Mouse (Mus musculus) heart, embryonic 10.5 days (tissue): Measurements from ENCODE around the gene G0s2. TPM values are rescaled to one million over a fixed set of nuclear protein-coding genes. Genes with fewer than 3 reads are reported as not detected.
"Not testable (repeated sequence)": the region's sequence is repeated elsewhere in the genome, so short reads cannot be mapped to it uniquely, and the experiment has no call there.

ENCODE experiments used
- DNase-seq: peaks from one replicate; pipeline ENCODE4 v3.0.0-alpha.2; 2017; ENCODE audit warnings: low spot score
- H3K27ac ChIP-seq: fragments of 300-500 bp; sonication (generic); 2 replicates; pipeline ENCODE4 v1.5.1; 2016; ENCODE audit warnings: mild to moderate bottlenecking
- H3K27me3 ChIP-seq: fragments of 300-500 bp; sonication (generic); 2 replicates; pipeline ENCODE4 v1.6.1; 2016; ENCODE audit warnings: mild to moderate bottlenecking; ENCODE audit not compliant: poor library complexity, insufficient read depth, severe bottlenecking
- H3K36me3 ChIP-seq: fragments of 300-500 bp; sonication (generic); 2 replicates; pipeline ENCODE4 v1.6.1; 2016; ENCODE audit warnings: mild to moderate bottlenecking, moderate library complexity
- H3K4me1 ChIP-seq: fragments of 300-500 bp; sonication (generic); 2 replicates; pipeline ENCODE4 v1.6.1; 2016; ENCODE audit warnings: mild to moderate bottlenecking
- H3K4me3 ChIP-seq: fragments of 300-500 bp; sonication (generic); 2 replicates; pipeline ENCODE4 v1.5.1; 2016; ENCODE audit warnings: mild to moderate bottlenecking, moderate library complexity
- H3K9me3 ChIP-seq: fragments of 300-500 bp; sonication (generic); 2 replicates; pipeline ENCODE4 v1.6.1; 2016; ENCODE audit warnings: mild to moderate bottlenecking, moderate library complexity
- WGBS: fragments of 180-500 bp; shearing (Covaris S2); methylation state at CpG from one replicate; pipeline ENCODE4 v1.1.7; 2016; 5-methylcytosine and 5-hydroxymethylcytosine counted together
- polyA plus RNA-seq: library from polyadenylated mRNA; unstranded; fragments of >200 nt; fragmentation: Nextera tagmentation; extraction: Ambion mirVana; gene quantifications from 2 replicates; pipeline ENCODE4 v1.2.1, GENCODE M21; 2016

Gene G0s2
- polyA plus RNA-seq, 1 experiment from 2014 or later, result 36.1 TPM

DNA sequence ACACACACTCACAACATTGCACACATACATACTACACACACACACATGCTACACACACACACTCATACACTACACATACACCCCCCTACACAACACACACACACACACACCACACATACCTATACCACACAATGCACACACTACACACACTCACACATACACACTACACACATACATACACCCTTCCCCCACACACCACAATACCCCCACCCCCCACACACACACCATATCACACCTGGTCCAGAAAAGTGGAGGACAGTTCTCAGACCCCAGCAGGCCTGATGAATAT is 16.8 kb downstream of the G0s2 start:
- Histone ChIP-seq H3K36me3 (no peaks in the 10 kb centered on the region), H3K27me3 (no peaks in the 10 kb centered on the region), H3K27ac (no peak overlapping the region), H3K4me1 (peaks cover 5% of the 10 kb centered on the region), H3K4me3 (no peak overlapping the region), H3K9me3 (no peaks in the 10 kb centered on the region)
- DNase-seq, result no peak

DNA sequence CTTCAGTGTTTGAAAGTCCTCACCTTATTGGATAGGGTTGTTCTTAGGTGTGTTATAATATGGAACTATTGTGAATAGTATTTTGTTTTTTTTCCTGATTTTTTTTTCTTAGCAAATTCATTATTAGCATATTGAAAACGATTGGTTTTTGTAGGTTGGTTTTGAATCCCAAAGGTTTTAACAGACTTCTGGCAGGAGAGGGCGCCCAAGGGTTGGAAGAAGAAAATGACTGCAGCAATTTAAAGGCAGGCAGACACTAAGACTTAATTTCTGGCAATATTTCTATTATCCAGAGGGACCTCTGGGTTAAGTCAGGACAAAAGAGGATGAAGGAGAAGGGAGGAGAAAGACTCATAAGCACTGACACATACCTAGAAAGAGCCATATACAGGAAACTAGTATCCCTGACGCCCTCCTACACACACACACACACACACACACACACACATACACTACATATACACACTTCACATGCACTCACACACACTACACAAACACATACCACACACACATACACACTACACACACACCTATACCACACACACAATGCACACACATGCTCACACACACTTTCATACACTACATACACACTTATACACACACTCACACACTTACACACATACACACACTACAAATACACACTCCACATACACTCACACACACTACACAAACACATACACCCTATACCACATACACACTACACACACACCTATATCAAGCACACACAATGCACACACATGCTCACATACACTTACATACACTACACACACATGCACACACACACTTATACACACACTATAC is 17.3 kb downstream of the G0s2 start:
- Histone ChIP-seq H3K4me3 (no peak overlapping the region), H3K36me3 (no peaks in the 10 kb centered on the region), H3K27me3 (no peaks in the 10 kb centered on the region), H3K4me1 (peaks cover 5% of the 10 kb centered on the region), H3K9me3 (no peaks in the 10 kb centered on the region), H3K27ac (no peak overlapping the region)
- no peak for DNase-seq
- WGBS, result 31% methylated on average over 3 of the region's 3 CpGs

DNA sequence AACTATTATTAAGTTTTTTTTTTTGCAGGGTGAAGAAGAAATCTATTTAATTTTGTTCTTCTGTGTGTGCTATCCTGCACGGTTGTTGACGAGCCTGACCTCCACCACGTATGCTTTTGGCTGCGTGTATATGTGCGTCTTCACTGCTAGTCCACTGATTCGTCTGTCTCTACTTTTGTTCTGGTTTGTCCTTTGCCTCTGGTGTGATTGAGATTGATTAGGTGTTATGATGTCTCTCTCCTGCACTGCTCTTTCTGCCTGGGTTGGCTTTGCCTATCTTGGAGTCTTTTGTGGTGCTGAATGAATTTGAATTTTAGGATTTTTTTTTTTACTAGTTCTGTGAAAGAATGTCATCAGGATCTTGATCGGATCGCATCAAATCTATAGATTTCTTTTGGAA is 18.0 kb downstream of the G0s2 start:
- no peaks in the 10 kb centered on the region for H3K9me3 ChIP-seq
- no peak overlapping the region for H3K27ac ChIP-seq
- H3K4me3 ChIP-seq, result no peak overlapping the region
- H3K27me3 ChIP-seq, result no peaks in the 10 kb centered on the region
- no peak for DNase-seq
- peaks cover 5% of the 10 kb centered on the region for H3K4me1 ChIP-seq
- no peaks in the 10 kb centered on the region for H3K36me3 ChIP-seq
- 60% methylated on average over 8 of the region's 8 CpGs for WGBS

DNA sequence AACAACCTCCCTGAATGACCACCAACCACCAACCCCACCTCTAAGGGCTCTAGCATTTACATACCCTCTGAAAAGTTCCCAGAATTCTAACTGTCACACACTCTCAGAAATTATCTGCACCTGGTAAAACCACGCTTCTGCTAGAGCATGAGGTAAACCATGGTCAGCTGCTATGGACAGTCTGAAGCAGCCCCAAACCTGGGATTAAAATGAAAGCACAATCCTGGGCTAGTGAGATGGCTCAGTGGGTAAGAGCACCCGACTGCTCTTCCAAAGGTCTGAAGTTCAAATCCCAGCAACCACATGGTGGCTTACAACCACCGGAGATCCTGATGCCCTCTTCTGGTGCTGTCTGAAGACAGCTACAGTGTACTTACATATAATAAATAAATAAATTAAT is 19.1 kb downstream of the G0s2 start:
- not testable (repeated sequence) for H3K4me3 ChIP-seq, H3K4me1 ChIP-seq, H3K27ac ChIP-seq, H3K36me3 ChIP-seq, DNase-seq, H3K27me3 ChIP-seq, H3K9me3 ChIP-seq
- WGBS, result 62% methylated on average over 3 of the region's 3 CpGs

DNA sequence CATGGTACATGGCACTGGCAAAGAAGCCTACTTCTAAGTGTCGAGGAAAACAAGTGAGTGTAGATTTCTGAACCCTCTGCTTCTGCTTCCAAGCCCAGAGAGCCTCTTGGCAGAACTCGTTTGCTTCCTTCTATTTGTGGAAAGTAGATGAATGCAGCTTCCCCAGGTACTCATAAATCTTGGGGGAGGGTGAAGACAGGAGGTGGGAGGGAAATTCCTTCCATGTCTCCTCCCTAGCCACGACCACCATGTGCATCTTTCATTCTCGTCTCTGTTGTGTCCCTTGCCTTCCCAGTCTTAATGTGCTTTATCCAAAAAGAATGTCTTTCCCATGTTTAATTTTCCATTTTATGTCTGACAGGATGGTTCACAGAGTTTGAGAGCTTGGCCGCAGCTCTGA is 20.4 kb downstream of the G0s2 start:
- H3K27ac ChIP-seq, result no peak overlapping the region
- no peaks in the 10 kb centered on the region for H3K27me3 ChIP-seq
- H3K36me3 ChIP-seq, result no peaks in the 10 kb centered on the region
- no peak overlapping the region for H3K4me3 ChIP-seq
- H3K9me3 ChIP-seq, result no peaks in the 10 kb centered on the region
- DNase-seq, result no peak
- 45% methylated on average over 5 of the region's 5 CpGs for WGBS
- H3K4me1 ChIP-seq, result peaks cover 5% of the 10 kb centered on the region

DNA sequence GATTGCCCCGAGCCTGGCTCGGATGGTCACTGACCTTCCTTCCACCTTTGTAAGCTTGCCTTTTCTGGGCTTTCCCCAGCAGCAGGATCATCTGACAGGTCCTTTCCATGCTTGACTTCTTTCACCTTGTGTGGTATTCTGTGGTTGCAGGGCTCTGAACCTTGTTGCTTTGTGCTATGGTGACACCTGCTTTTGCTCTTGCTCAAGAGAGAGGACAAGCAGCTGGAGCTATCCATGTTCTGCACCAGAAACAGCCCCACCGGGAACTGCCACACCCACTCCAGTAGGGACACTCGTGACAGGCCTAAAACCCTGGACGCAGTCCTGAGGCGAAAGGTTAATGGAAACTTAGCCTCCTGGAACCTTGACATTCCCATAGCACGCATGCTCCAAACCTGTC is 21.6 kb downstream of the G0s2 start:
- WGBS, result 77% methylated on average over 7 of the region's 7 CpGs

DNA sequence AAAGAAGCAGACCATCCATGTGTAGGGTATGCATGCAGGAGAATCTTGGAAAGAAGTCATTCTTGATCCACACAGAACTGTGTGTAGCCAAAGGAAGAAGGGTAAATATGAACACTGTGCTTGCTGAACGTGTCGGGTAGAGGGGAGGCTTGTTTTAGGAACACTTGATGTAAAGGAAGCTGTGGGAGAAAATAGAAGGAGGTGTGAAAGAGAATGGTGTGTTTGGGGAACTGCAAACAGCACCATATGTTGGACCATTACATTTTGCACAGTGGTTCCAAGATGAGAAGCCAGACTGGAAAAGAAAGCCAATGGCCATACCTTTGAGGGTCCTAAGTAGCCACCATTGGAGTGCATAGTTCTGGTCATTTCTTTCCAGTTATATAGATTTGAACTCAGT is 23.0 kb downstream of the G0s2 start:
- no peak for DNase-seq
- Histone ChIP-seq H3K36me3 (no peaks in the 10 kb centered on the region), H3K27me3 (no peaks in the 10 kb centered on the region), H3K27ac (no peak overlapping the region), H3K4me1 (peaks cover 5% of the 10 kb centered on the region), H3K4me3 (no peak overlapping the region), H3K9me3 (no peaks in the 10 kb centered on the region)
- WGBS, result 71% methylated on average over 2 of the region's 2 CpGs

More for the DNA sequence above, 21.6 kb downstream of the G0s2 start:
- H3K9me3 ChIP-seq, result no peaks in the 10 kb centered on the region
- no peaks in the 10 kb centered on the region for H3K27me3 ChIP-seq
- H3K4me3 ChIP-seq, result no peak overlapping the region
- H3K27ac ChIP-seq, result no peak overlapping the region
- DNase-seq, result no peak
- H3K36me3 ChIP-seq, result no peaks in the 10 kb centered on the region
- peaks cover 5% of the 10 kb centered on the region for H3K4me1 ChIP-seq

DNA sequence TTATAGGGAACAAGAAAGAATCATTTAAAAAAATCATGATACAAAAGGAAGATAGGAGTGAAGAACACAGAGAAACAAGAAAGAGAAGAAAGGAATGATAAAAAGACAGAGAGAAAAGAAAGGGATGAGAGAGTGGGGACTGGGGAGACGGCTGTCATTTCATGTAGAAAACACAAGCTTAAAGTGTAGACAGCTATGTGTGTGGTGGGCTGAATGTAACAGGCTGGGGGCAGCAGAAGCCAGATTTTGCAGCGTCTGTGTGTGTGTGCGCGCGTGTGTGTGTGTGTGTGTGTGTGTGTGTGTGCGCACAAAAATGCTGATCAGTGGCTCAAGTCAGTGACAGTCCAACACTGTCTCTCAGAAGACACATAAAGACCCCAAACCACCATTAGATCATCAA is 28.8 kb downstream of the G0s2 start:
- WGBS, result 57% methylated on average over 6 of the region's 6 CpGs
- DNase-seq, result no peak
- Histone ChIP-seq H3K4me1 (peaks cover 13% of the 10 kb centered on the region), H3K27me3 (no peaks in the 10 kb centered on the region), H3K4me3 (no peak overlapping the region), H3K27ac (peak overlapping the region; percentile 74), H3K9me3 (no peaks in the 10 kb centered on the region), H3K36me3 (no peaks in the 10 kb centered on the region)

DNA sequence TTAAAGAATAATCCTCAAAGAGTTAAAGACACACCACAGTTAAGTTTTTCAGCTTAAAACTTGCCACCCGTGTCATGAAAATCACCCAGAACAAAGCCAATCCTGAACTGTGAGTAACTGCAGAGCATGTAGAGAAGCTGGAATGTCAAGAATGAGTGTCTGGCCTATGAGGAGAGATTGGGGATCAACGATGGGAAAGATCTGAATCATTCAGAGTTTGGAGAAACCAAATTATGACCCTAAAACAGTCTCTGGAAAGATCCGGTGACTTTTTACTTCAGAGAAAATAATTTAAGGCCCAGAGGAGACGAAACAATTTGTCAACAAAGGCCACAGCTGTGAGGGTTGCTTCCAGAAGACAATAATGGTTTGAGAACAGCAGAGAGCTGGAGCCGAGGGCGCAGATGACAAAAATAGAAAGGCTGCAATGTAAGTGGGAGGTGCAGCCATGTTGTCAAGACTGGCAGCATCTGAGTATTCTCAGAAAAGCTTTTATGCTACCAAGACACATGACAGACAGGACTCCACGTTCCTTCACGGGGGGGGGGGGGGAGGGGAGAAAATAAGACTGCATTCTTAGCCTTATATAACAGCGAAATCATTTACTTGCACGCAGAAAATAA is 29.3 kb downstream of the G0s2 start:
- WGBS, result 41% methylated on average over 10 of the region's 10 CpGs
- no peak for DNase-seq
- H3K4me3 ChIP-seq, result no peak overlapping the region
- H3K27me3 ChIP-seq, result no peaks in the 10 kb centered on the region
- H3K4me1 ChIP-seq, result peaks cover 13% of the 10 kb centered on the region
- no peaks in the 10 kb centered on the region for H3K36me3 ChIP-seq
- H3K9me3 ChIP-seq, result no peaks in the 10 kb centered on the region
- H3K27ac ChIP-seq, result peak overlapping the region; percentile 74

DNA sequence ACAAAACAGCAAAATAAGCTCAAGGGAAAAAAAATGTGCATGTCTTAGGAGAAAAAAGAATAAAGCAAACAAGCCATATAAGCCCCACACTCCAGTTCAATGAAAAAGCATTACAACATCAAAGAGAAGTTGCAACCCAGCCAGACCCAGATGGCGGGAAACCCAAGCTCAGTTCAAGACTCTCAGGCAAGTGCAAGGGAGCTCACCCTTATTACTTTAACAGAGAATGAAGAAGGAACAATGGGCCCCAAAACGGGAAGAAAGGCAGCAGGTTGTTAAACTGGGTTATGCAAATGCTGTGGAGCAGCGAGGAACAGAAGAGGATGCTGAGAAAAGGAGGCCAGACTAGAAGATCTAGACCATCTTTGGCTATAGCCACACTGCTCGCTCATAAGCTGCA is 30.2 kb downstream of the G0s2 start:
- 68% methylated on average over 4 of the region's 4 CpGs for WGBS
- H3K27ac ChIP-seq, result peak overlapping the region; percentile 74
- DNase-seq, result no peak
- H3K36me3 ChIP-seq, result no peaks in the 10 kb centered on the region
- H3K9me3 ChIP-seq, result no peaks in the 10 kb centered on the region
- peaks cover 13% of the 10 kb centered on the region for H3K4me1 ChIP-seq
- H3K27me3 ChIP-seq, result no peaks in the 10 kb centered on the region
- no peak overlapping the region for H3K4me3 ChIP-seq

DNA sequence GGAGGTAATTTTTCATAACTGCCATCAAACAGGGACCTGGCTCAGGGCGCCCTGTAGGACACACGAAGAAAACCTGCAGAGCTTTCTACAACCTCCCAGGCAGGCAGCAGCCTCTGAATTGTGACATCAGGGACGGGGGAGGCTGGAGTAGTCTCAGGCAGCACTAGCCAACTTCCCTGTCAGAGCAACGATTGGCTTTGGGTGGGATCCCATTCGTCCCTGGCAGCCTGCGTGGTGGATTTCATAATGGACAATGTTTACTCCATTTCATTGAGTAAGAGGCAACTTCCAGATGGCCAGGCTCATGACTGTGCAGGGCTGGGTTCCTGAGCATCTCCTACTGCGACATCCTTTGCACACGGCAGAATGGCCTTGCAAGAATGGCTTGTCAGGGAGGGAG is 30.8 kb downstream of the G0s2 start:
- DNase-seq, result no peak
- H3K4me1 ChIP-seq, result peaks cover 13% of the 10 kb centered on the region

DNA sequence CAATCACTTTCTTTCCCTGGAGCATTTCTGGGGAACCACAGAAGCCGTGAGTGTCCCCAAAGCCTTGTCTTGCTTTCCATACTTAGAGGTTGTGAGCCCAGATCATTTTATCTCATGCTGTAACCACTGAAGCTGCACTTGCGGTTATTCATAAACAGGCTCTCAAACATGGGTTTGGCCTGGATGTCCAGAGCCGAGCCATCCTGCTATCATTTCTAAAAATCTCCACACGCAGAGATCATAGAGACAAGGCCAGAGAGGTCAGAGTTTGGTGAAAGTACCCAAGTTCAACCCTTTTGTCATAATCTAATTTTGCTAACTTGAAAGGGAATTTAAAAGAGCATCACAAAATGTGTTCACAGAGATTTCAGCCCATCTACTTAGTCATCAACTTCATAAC is 31.6 kb downstream of the G0s2 start:
- no peaks in the 10 kb centered on the region for H3K27me3 ChIP-seq
- no peak overlapping the region for H3K4me3 ChIP-seq
- H3K9me3 ChIP-seq, result no peaks in the 10 kb centered on the region
- no peak for DNase-seq
- H3K36me3 ChIP-seq, result no peaks in the 10 kb centered on the region
- peaks cover 13% of the 10 kb centered on the region for H3K4me1 ChIP-seq
- no peak overlapping the region for H3K27ac ChIP-seq
- 89% methylated on average over 4 of the region's 4 CpGs for WGBS

More for the DNA sequence above, 30.8 kb downstream of the G0s2 start:
- Histone ChIP-seq H3K27me3 (no peaks in the 10 kb centered on the region), H3K27ac (peak overlapping the region; percentile 42; the same call in 1 of the 2 replicates), H3K36me3 (no peaks in the 10 kb centered on the region), H3K4me3 (no peak overlapping the region), H3K9me3 (no peaks in the 10 kb centered on the region)
- 79% methylated on average over 8 of the region's 8 CpGs for WGBS

DNA sequence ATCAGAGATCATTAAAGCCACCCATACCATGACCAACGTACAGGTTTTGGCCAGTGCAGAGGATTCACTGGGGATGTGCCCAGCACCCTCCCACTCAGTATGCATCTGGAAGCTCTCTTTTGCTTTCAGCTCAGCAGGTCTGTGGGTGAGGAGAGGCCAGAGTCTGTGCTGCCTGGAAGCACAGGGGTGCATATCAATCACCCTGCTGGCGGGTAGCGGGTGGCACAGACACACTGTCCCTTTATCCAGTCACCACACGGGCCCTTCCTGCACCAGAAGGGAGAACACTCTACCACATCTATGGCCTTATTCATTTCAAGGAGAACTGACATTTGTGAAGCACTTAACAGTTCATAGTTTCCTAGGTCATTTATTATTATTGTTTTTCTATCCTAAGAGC is 34.6 kb downstream of the G0s2 start:
- WGBS, result 62% methylated on average over 4 of the region's 4 CpGs
- H3K27ac ChIP-seq, result no peak overlapping the region
- no peak for DNase-seq
- no peaks in the 10 kb centered on the region for H3K9me3 ChIP-seq
- no peak overlapping the region for H3K4me3 ChIP-seq
- H3K27me3 ChIP-seq, result no peaks in the 10 kb centered on the region
- no peaks in the 10 kb centered on the region for H3K36me3 ChIP-seq
- H3K4me1 ChIP-seq, result peaks cover 9% of the 10 kb centered on the region

DNA sequence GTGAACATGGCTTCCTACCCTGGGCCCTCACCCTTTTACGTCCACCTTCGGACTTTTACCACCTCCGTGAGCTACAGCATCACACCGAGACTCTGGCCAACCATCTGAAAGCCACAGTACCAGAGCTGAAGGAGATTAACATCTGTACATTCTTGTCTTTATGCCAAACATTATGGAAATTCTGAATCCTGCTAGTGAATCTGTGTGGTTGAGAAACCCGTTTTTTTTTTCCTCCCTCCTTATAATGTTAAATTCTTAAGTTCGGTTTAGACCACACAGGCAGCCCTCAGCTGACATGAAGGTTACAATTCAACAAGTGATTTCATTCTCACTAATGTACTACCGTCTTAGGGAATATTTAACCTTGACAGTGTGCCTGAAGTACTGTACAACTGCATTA is 38.1 kb downstream of the G0s2 start:
- no peak for DNase-seq
- H3K36me3 ChIP-seq, result no peaks in the 10 kb centered on the region

More for the DNA sequence above, 38.1 kb downstream of the G0s2 start:
- WGBS, result 85% methylated on average over 7 of the region's 7 CpGs
- Histone ChIP-seq H3K27me3 (no peaks in the 10 kb centered on the region), H3K9me3 (no peaks in the 10 kb centered on the region), H3K4me3 (no peak overlapping the region), H3K27ac (no peak overlapping the region), H3K4me1 (peaks cover 14% of the 10 kb centered on the region)
